Mouse (Mus musculus) layer of hippocampus, adult 9-10 months (tissue): ENCODE measurements around the gene Inpp5f.

Experiments
- DNase-seq: peaks from one replicate; pipeline ENCODE4 v3.0.0; 2022; ENCODE audit warnings: low spot score

Gene Inpp5f

DNA sequence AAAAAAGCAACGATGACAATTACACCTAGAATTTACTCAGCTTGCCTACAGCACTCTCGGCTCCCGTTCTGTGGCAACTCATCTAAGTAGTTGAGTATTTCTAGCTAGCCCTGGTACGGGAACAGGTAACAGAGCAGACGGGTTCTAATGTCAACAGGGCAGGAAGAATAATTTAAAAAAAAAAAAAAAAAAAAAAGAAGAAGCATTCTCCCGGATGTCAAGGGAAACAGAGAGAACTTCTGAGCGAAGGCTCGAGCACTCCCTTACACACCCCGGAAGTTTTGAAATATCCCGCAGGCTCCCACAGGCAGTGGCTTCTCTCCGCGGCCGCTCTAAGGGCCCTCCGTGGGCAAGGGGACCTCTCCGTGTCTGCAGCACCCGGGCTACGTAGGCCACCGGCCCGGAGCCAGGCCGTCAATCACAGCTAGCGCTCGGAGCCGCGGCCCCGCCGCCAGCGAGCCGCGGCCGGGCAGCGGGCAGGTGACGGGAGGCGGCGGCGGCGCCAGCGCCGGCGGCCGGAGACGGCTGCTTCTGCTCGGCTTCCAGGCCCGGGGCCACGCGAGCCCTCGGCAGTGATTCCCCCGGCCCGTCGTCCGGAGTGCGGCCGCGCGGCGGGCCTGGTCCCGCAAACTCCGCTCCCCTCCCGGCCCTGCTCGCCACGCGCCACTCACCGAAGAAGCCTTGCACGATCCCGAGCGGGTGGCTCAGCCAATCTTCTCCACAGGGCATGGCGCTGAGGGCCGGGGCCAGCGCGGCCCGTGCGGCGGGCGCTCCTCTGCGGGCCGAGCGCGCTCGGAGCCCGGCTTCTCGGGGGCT lies 128.5 kb downstream of the Inpp5f start:
- DNase-seq = no peak

DNA sequence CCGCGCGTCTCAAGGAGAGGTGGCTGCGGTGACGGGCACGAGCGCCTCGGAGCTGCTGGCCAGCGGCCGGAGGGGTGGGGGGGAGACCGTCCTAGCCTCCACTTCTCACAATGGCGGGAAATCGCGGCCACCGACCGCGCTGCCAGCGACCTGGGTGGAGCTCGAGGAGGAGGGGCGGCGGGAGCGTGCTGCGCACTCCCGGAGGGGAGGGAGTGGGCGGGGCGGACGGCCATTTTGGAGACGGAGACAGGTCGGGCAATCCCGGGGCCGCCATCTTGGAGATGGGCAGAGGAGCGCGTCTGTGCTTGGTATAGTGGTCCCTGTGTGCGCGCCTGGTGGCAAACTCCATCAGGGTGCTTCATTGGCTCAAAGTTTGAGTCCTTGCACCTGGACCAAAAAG lies 129.2 kb downstream of the Inpp5f start, which contains the start of gene Mcmbp:
Gene Mcmbp, minus strand, starts transcription at position 162 of the 400 bp plus-strand sequence.
- DNase-seq = peak; percentile 84

DNA sequence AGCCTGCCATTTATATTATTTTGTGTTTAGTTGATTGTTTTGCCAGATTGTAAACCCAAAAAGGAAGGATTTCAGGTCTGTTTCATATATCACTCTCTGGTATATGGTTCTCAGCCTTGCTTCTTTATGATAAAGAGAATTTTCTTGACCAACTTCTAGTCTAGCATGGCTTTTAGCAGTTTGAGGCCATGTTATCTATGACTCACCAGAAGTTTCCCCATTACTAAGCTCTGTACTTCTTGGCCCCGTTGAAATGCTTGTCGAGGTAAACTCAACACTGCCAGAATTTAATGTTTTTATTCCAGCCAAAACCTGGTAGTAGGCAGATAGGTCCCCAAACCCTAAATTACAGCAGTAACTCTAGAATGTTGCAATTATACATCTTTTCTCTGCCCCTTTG lies 132.8 kb downstream of the Inpp5f start:
- no peak for DNase-seq

DNA sequence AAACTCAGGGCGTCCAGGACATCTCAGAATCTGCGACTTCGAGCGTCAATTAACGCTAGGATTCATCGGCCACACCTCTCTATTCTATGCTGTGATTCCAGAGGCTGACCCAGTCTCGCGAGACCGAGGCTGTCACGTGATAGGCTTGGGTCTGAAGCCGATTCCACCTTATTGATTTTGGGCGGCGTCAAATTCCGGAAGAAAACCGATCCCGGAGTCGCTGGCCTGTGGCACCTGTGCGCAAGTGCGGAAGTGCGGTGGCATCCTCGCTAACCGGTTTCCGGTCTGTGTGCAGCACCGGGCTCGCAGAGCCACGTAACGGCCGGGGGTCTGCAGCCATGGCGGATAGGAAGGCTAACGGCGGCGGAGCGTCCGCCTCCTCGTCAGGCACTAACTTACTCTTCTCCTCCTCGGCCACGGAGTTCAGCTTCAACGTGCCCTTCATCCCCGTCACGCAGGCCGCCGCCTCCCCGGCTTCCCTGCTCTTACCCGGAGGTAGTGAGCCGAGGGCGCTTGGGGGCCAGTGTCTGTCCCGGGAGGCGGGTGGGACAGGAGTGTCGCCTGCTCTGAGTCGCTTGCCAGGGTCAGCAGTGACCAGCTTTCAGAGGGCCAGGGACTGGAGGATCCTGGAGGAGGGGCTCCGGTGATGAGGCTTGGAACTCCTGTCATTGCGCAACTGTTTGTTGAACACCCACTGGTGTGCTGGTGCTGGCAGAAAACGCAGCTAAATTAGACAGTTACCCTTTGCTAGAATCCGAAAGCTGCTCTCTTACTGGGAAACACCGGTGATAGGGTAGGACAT lies 133.8 kb downstream of the Inpp5f start, which contains the start of gene Sec23ip:
Gene Sec23ip, plus strand, starts transcription at position 260 of the 802 bp plus-strand sequence.
- peak; percentile 99 for DNase-seq
